Mouse (Mus musculus): ENCODE results near the gene Mrps34.

DNA sequence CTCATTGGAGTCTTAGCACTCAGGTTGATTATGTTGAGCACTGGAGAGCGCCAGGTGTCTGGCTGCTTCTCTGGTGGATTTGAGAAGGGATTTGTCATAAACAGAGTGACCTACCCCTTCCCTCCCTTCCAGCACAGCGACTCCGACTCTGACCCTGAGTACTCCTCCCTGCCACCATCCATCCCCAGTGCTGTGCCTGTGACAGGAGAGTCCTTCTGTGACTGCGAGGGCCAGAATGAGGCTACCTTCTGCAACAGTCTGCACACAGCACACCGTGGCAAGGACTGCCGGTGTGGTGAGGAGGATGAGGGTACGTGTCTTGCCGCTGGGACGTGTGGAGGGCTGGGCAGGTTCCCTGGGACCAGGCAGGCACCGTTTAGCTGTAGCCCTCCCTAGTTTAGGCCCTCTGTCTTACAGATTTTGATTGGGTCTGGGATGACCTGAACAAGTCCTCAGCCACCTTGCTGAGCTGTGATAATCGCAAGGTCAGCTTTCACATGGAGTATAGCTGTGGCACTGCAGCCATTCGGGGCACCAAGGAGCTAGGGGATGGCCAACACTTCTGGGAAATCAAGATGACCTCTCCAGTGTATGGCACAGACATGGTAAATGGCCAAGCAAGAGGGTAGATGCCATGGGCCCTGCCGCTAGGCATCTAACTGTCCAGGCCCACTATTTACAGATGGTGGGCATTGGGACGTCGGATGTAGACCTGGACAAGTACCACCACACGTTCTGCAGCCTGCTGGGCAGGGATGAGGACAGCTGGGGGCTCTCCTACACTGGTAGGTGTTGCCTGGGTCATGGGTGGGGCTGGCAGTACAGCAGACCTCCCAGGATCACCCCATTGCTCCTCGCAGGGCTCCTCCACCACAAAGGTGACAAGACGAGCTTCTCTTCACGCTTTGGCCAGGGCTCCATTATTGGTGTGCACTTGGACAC, 4.5 kb upstream of the Mrps34 start:
- no peak for TF ChIP-seq EP300 (optimal IDR thresholded peaks at IDR 0.05)
- TF ChIP-seq CTCF (IDR thresholded peaks at IDR 0.05; ENCODE audit: low read depth) = no peak

All from stomach, postnatal 0 days (tissue).